Mouse (Mus musculus): ENCODE data around the gene Manba. TPM values are rescaled to one million over a fixed set of nuclear protein-coding genes. Genes with fewer than 3 reads are reported as not detected.

Manba gene
- polyA plus RNA-seq, 1 experiment: 2.9 TPM

DNA sequence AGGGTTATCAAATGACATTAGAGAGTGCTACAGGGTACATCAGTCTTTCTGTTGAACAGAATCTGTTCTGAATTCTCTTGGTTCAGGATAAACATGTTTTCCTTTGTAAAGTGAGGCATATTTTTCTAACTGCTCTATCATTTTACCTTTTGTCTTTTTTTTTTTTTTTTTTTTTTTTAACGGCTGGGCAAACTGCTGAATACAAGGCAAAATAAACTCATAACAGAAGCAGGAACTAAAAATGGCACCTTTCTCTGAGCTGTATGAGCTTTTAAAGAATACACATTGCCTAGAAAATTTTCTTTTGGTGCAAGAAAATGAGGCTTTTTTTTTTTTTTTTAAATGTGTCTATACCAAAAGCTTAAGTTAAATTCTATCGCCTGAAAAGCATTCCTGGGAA lies 100.6 kb downstream of the Manba start:
- Histone ChIP-seq H3K36me3 (ENCODE audit: control insufficient read depth, insufficient read depth) (peaks cover 73% of the 10 kb centered on the region), H3K79me2 (ENCODE audit: control insufficient read depth, insufficient read depth) (no peaks in the 10 kb centered on the region), H3ac (ENCODE audit: control insufficient read depth, insufficient read length, low read depth) (no peak overlapping the region), H3K79me3 (ENCODE audit: low read depth) (no peaks in the 10 kb centered on the region), H3K27me3 (ENCODE audit: control insufficient read depth, insufficient read depth, insufficient read length) (no peaks in the 10 kb centered on the region), H3K4me3 (ENCODE audit: insufficient read depth, poor library complexity, severe bottlenecking) (no peak overlapping the region)
- no peak for TF ChIP-seq CEBPB (IDR thresholded peaks at IDR 0.05; ENCODE audit: low read depth)
- TF ChIP-seq MAX (IDR thresholded peaks at IDR 0.05): no peak
- no peak for TF ChIP-seq FOSL1 (IDR thresholded peaks at IDR 0.05; ENCODE audit: insufficient read depth, low read length, poor library complexity, severe bottlenecking)
- TF ChIP-seq USF1 (IDR thresholded peaks at IDR 0.05; ENCODE audit: low read depth): no peak
- no peak for TF ChIP-seq CTCF (IDR thresholded peaks at IDR 0.05; ENCODE audit: control insufficient read depth, insufficient read depth, insufficient read length)
- no peak for TF ChIP-seq MYOD1 (IDR thresholded peaks at IDR 0.05; ENCODE audit: control insufficient read depth, insufficient read length, low read depth)
- no peak for TF ChIP-seq MYOG (IDR thresholded peaks at IDR 0.05; ENCODE audit: control insufficient read depth, extremely low read depth, insufficient read length)

GRCm38 (mm10) chr3:135586471-135586880 lies 101.1 kb downstream of the Manba start:
- Histone ChIP-seq H3K4me3 (ENCODE audit: insufficient read depth, poor library complexity, severe bottlenecking) (no peak overlapping the region), H3K79me2 (ENCODE audit: control insufficient read depth, insufficient read depth) (no peaks in the 10 kb centered on the region), H3K27me3 (ENCODE audit: control insufficient read depth, insufficient read depth, insufficient read length) (no peaks in the 10 kb centered on the region), H3K79me3 (ENCODE audit: low read depth) (no peaks in the 10 kb centered on the region), H3ac (ENCODE audit: control insufficient read depth, insufficient read length, low read depth) (no peak overlapping the region), H3K36me3 (ENCODE audit: control insufficient read depth, insufficient read depth) (peaks cover 78% of the 10 kb centered on the region)
- TF ChIP-seq FOSL1 (IDR thresholded peaks at IDR 0.05; ENCODE audit: insufficient read depth, low read length, poor library complexity, severe bottlenecking): no peak
- no peak for TF ChIP-seq USF1 (IDR thresholded peaks at IDR 0.05; ENCODE audit: low read depth)
- TF ChIP-seq MYOD1 (IDR thresholded peaks at IDR 0.05; ENCODE audit: control insufficient read depth, insufficient read length, low read depth): no peak
- TF ChIP-seq CTCF (IDR thresholded peaks at IDR 0.05; ENCODE audit: control insufficient read depth, insufficient read depth, insufficient read length): no peak
- no peak for TF ChIP-seq MYOG (IDR thresholded peaks at IDR 0.05; ENCODE audit: control insufficient read depth, extremely low read depth, insufficient read length)
- TF ChIP-seq MAX (IDR thresholded peaks at IDR 0.05): no peak
- TF ChIP-seq CEBPB (IDR thresholded peaks at IDR 0.05; ENCODE audit: low read depth): no peak

- Histone ChIP-seq H3K79me2 (ENCODE audit: control insufficient read depth, insufficient read depth) (no peaks in the 10 kb centered on the region), H3K4me3 (ENCODE audit: insufficient read depth, poor library complexity, severe bottlenecking) (no peak overlapping the region), H3K36me3 (ENCODE audit: control insufficient read depth, insufficient read depth) (peaks cover 87% of the 10 kb centered on the region), H3K79me3 (ENCODE audit: low read depth) (no peaks in the 10 kb centered on the region), H3ac (ENCODE audit: control insufficient read depth, insufficient read length, low read depth) (no peak overlapping the region), H3K27me3 (ENCODE audit: control insufficient read depth, insufficient read depth, insufficient read length) (no peaks in the 10 kb centered on the region)
- TF ChIP-seq MYOG (IDR thresholded peaks at IDR 0.05; ENCODE audit: control insufficient read depth, extremely low read depth, insufficient read length) (no peak), FOSL1 (IDR thresholded peaks at IDR 0.05; ENCODE audit: insufficient read depth, low read length, poor library complexity, severe bottlenecking) (no peak), MAX (IDR thresholded peaks at IDR 0.05) (no peak), CEBPB (IDR thresholded peaks at IDR 0.05; ENCODE audit: low read depth) (no peak)
These were observed 105.1 kb downstream of the Manba start for GRCm38 (mm10) chr3:135590471-135590870.

DNA sequence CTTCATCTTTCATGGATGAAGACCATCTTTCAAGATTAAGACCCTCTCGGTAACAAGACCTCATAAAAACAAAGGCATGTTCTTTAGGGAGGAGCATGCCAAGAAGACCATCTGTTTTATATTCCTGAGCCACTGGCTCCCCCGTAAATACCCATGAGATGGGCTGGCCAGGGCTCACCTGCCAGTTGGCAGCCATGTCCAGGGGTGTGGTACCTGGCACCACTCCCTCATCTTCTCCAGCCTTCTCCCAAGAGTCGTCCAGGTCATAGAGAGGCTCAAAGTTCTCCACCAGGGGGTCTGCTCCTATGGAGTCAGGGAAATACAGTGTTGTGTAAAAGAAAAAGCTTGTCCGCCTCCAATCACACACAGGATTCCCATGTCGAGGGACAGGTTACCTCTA lies 106.0 kb downstream of the Manba start:
- Histone ChIP-seq H3K36me3 (ENCODE audit: control insufficient read depth, insufficient read depth) (peaks cover 84% of the 10 kb centered on the region), H3ac (ENCODE audit: control insufficient read depth, insufficient read length, low read depth) (no peak overlapping the region), H3K27me3 (ENCODE audit: control insufficient read depth, insufficient read depth, insufficient read length) (no peaks in the 10 kb centered on the region), H3K79me3 (ENCODE audit: low read depth) (no peaks in the 10 kb centered on the region), H3K79me2 (ENCODE audit: control insufficient read depth, insufficient read depth) (no peaks in the 10 kb centered on the region), H3K4me3 (ENCODE audit: insufficient read depth, poor library complexity, severe bottlenecking) (no peak overlapping the region)
- no peak for TF ChIP-seq CEBPB (IDR thresholded peaks at IDR 0.05; ENCODE audit: low read depth)
- no peak for TF ChIP-seq USF1 (IDR thresholded peaks at IDR 0.05; ENCODE audit: low read depth)
- no peak for TF ChIP-seq CTCF (IDR thresholded peaks at IDR 0.05; ENCODE audit: control insufficient read depth, insufficient read depth, insufficient read length)
- TF ChIP-seq MYOD1 (IDR thresholded peaks at IDR 0.05; ENCODE audit: control insufficient read depth, insufficient read length, low read depth): no peak
- TF ChIP-seq MYOG (IDR thresholded peaks at IDR 0.05; ENCODE audit: control insufficient read depth, extremely low read depth, insufficient read length): no peak
- TF ChIP-seq MAX (IDR thresholded peaks at IDR 0.05): no peak
- TF ChIP-seq FOSL1 (IDR thresholded peaks at IDR 0.05; ENCODE audit: insufficient read depth, low read length, poor library complexity, severe bottlenecking): no peak

- no peak overlapping the region for H3ac ChIP-seq (ENCODE audit: control insufficient read depth, insufficient read length, low read depth)
- no peaks in the 10 kb centered on the region for H3K79me3 ChIP-seq (ENCODE audit: low read depth)
- no peak overlapping the region for H3K4me3 ChIP-seq (ENCODE audit: insufficient read depth, poor library complexity, severe bottlenecking)
- H3K27me3 ChIP-seq (ENCODE audit: control insufficient read depth, insufficient read depth, insufficient read length): no peaks in the 10 kb centered on the region
- TF ChIP-seq FOSL1 (IDR thresholded peaks at IDR 0.05; ENCODE audit: insufficient read depth, low read length, poor library complexity, severe bottlenecking): no peak
- TF ChIP-seq CTCF (IDR thresholded peaks at IDR 0.05; ENCODE audit: control insufficient read depth, insufficient read depth, insufficient read length): no peak
- TF ChIP-seq MYOD1 (IDR thresholded peaks at IDR 0.05; ENCODE audit: control insufficient read depth, insufficient read length, low read depth): no peak
- no peak for TF ChIP-seq CEBPB (IDR thresholded peaks at IDR 0.05; ENCODE audit: low read depth)
- TF ChIP-seq MAX (IDR thresholded peaks at IDR 0.05): no peak
- TF ChIP-seq USF1 (IDR thresholded peaks at IDR 0.05; ENCODE audit: low read depth): no peak
- TF ChIP-seq MYOG (IDR thresholded peaks at IDR 0.05; ENCODE audit: control insufficient read depth, extremely low read depth, insufficient read length): no peak
- H3K36me3 ChIP-seq (ENCODE audit: control insufficient read depth, insufficient read depth): peaks cover 77% of the 10 kb centered on the region
- no peaks in the 10 kb centered on the region for H3K79me2 ChIP-seq (ENCODE audit: control insufficient read depth, insufficient read depth)
These were observed 106.6 kb downstream of the Manba start for GRCm38 (mm10) chr3:135592011-135592410.
